27 mouse cellular contexts compared by ENCODE assay signal in genomic region chr14:109941944-109942343, GRCm38 (mm10).
"Had no signal": no experiment of that assay in that cellular context is flagged by ENCODE, and none has a peak within 500 bp of the region (broad histone marks: within the 10 kb centered on the region; RNA-seq: fewer than 3 reads in every experiment).

No protein-coding gene starts in this region.

- H3K4me1 ChIP-seq: heart, embryonic 10.5 days; heart, embryonic 12.5 days; hindbrain, embryonic 10.5 days; hindbrain, embryonic 12.5 days; intestine, embryonic 15.5 days; limb, embryonic 10.5 days; limb, embryonic 12.5 days; liver, embryonic 13.5 days had no signal

- DNase-seq: gastrocnemius, adult 2 months; gastrocnemius, postnatal 10 days; gastrocnemius, postnatal 25 days; heart, adult 18-20 months; heart, postnatal 10 days; heart, postnatal 4 days; kidney, adult 18-20 months; kidney, adult 8-10 months; kidney, postnatal 10 days; kidney, postnatal 25 days; kidney, postnatal 4 days; liver; liver, embryonic 13.5 days had no signal

- ATAC-seq: hindbrain, embryonic 16.5 days; inflammation-experienced regulatory T-cells, adult 6 months; intestine, embryonic 15.5 days; intestine, postnatal 0 days had no signal

- H3K4me2 ChIP-seq: heart, embryonic 12.5 days; hindbrain, embryonic 12.5 days; hindbrain, embryonic 14.5 days; intestine, embryonic 15.5 days; limb, embryonic 12.5 days; liver, embryonic 11.5 days; liver, embryonic 13.5 days had no signal

- H3K4me3 ChIP-seq: gastrocnemius, adult 2 months; heart, embryonic 10.5 days; heart, embryonic 12.5 days; hindbrain, embryonic 10.5 days; hindbrain, embryonic 12.5 days; intestine, embryonic 15.5 days; layer of hippocampus, adult 2 months; left cerebral cortex, adult 2 months; limb, embryonic 10.5 days; limb, embryonic 12.5 days; liver, embryonic 13.5 days had no signal

- H3K27ac ChIP-seq: gastrocnemius, adult 2 months; heart, embryonic 10.5 days; hindbrain, embryonic 10.5 days; hindbrain, embryonic 12.5 days; hindbrain, embryonic 14.5 days; intestine, embryonic 15.5 days; layer of hippocampus, adult 2 months; left cerebral cortex, adult 2 months; limb, embryonic 10.5 days; limb, embryonic 12.5 days; liver, embryonic 13.5 days had no signal

- H3K9ac ChIP-seq: heart, embryonic 12.5 days; hindbrain, embryonic 12.5 days; hindbrain, embryonic 14.5 days; intestine, embryonic 15.5 days; limb, embryonic 12.5 days; liver, embryonic 13.5 days had no signal

- H3K9me3 ChIP-seq: heart, embryonic 10.5 days; hindbrain, embryonic 10.5 days; hindbrain, embryonic 12.5 days; intestine, embryonic 15.5 days; limb, embryonic 10.5 days; limb, embryonic 12.5 days; liver, embryonic 13.5 days had no signal

- H3K36me3 ChIP-seq: heart, embryonic 10.5 days; heart, embryonic 12.5 days; hindbrain, embryonic 10.5 days; hindbrain, embryonic 12.5 days; intestine, embryonic 15.5 days; limb, embryonic 10.5 days; limb, embryonic 12.5 days; liver, embryonic 13.5 days had no signal

- H3K27me3 ChIP-seq: heart, embryonic 12.5 days; hindbrain, embryonic 12.5 days; intestine, embryonic 15.5 days; limb, embryonic 12.5 days; liver, embryonic 13.5 days had no signal
